Mouse (Mus musculus) ES-E14 (cell line): ENCODE data around the gene Tmem144.

ENCODE experiments used
- CHD2 ChIP-seq: IDR thresholded peaks from 2 replicates; pipeline ENCODE4 v1.6.1; 2014; ENCODE audit warnings: mild to moderate bottlenecking, low read depth, low read length, inconsistent platforms
- HCFC1 ChIP-seq: IDR thresholded peaks from 2 replicates; pipeline ENCODE4 v1.6.1; 2012; ENCODE audit warnings: low read length, inconsistent platforms, borderline replicate concordance; ENCODE audit not compliant: insufficient read depth
- ZC3H11A ChIP-seq: IDR thresholded peaks from 2 replicates; pipeline ENCODE4 v1.6.1; 2012; ENCODE audit warnings: low read depth, mild to moderate bottlenecking, inconsistent platforms, low read length, borderline replicate concordance

DNA sequence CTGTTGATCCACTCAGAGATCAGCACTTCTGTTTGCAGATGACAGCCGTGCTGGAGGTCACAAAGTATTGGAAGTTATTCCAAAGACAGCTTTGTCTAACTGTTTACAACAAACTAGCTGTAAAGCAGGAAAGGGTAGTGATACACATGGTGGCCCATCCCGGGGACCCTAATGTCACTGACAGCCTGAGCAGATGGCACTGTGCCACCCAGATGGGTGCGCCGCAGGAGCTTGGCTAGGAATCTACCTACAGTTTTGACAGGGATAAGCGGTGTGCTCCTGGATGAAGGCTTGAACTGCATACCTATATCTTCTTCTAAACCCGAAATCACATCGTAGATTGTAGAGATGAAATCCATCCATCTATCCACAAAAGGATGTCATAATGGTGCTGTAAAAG lies 29.4 kb downstream of the Tmem144 start:
- no peak for TF ChIP-seq HCFC1
- TF ChIP-seq CHD2, result no peak
- no peak for TF ChIP-seq ZC3H11A
